Comparison of ENCODE assay signal across 7 mouse cellular contexts in genomic region chr8:69716403-69717231, GRCm38 (mm10). TPM values are rescaled to one million over a fixed set of nuclear protein-coding genes. Genes with fewer than 3 reads are reported as not detected.
DNase-seq lines count a peak whose midpoint lies in the region; ATAC-seq lines count a peak whose summit lies in the region.

No protein-coding gene starts in this region.

- peak; percentile 99 for ATAC-seq in embryonic facial prominence, embryonic 11.5 days (replicated peaks; ENCODE audit: insufficient number of reproducible peaks, low FRiP score, low TSS enrichment, low read depth)
- ATAC-seq in granulocyte monocyte progenitor cell, adult 5-6 weeks (replicated peaks; ENCODE audit: poor library complexity, severe bottlenecking) = peak; percentile 92
- ATAC-seq in midbrain, embryonic 13.5 days = peak; percentile 99

- H3K4me3 ChIP-seq in embryonic facial prominence, embryonic 11.5 days (ENCODE audit: low read depth, low read length) = peak overlapping the region; percentile 68
- peak overlapping the region; percentile 80 for H3K4me3 ChIP-seq in limb, embryonic 10.5 days
- H3K4me3 ChIP-seq in midbrain, embryonic 13.5 days (replicated peaks) = peak overlapping the region; percentile 88

- peak overlapping the region; percentile 78 for H3K9ac ChIP-seq in embryonic facial prominence, embryonic 11.5 days (replicated peaks; ENCODE audit: low read length)
- H3K9ac ChIP-seq in midbrain, embryonic 13.5 days (replicated peaks) = peak overlapping the region; percentile 94

- DNase-seq in adrenal gland, postnatal 14 days = peak; percentile 96
- peak; percentile 98 for DNase-seq in embryonic facial prominence, embryonic 11.5 days (ENCODE audit: low spot score)
- DNase-seq in kidney, adult 11 months = peak; percentile 100
- DNase-seq in limb, embryonic 10.5 days (ENCODE audit: low spot score) = peak; percentile 94
- peak; percentile 85 for DNase-seq in spleen, adult 12 weeks (ENCODE audit: low spot score)

- H3K4me1 ChIP-seq in embryonic facial prominence, embryonic 11.5 days (ENCODE audit: control insufficient read depth, insufficient read depth, low read length) = 0 out of 2 replicates have a peak, but pooled peaks cover 2% of the 10 kb centered on the region
- H3K4me1 ChIP-seq in limb, embryonic 10.5 days = peaks cover 10% of the 10 kb centered on the region
- peaks cover 33% of the 10 kb centered on the region for H3K4me1 ChIP-seq in midbrain, embryonic 13.5 days (replicated peaks)

- H3K9me3 ChIP-seq in embryonic facial prominence, embryonic 11.5 days (replicated peaks; ENCODE audit: control insufficient read depth, low read length) = no peaks in the 10 kb centered on the region
- no peaks in the 10 kb centered on the region for H3K9me3 ChIP-seq in limb, embryonic 10.5 days (replicated peaks)
- no peaks in the 10 kb centered on the region for H3K9me3 ChIP-seq in midbrain, embryonic 13.5 days

- no peaks in the 10 kb centered on the region for H3K27me3 ChIP-seq in embryonic facial prominence, embryonic 11.5 days (ENCODE audit: control insufficient read depth, insufficient read depth, low read length)
- no peaks in the 10 kb centered on the region for H3K27me3 ChIP-seq in limb, embryonic 10.5 days (ENCODE audit: low read depth, poor library complexity, severe bottlenecking)
- H3K27me3 ChIP-seq in midbrain, embryonic 13.5 days = no peaks in the 10 kb centered on the region

- H3K27ac ChIP-seq in embryonic facial prominence, embryonic 11.5 days (replicated peaks; ENCODE audit: low read depth, low read length) = peak overlapping the region; percentile 96
- peak overlapping the region; percentile 98 for H3K27ac ChIP-seq in limb, embryonic 10.5 days
- peak overlapping the region; percentile 100 for H3K27ac ChIP-seq in midbrain, embryonic 13.5 days

- H3K36me3 ChIP-seq in embryonic facial prominence, embryonic 11.5 days (replicated peaks; ENCODE audit: control insufficient read depth, insufficient read depth, low read depth, low read length) = no peaks in the 10 kb centered on the region
- peaks cover 25% of the 10 kb centered on the region for H3K36me3 ChIP-seq in limb, embryonic 10.5 days
- peaks cover 6% of the 10 kb centered on the region; the same call in 1 of the 2 replicates for H3K36me3 ChIP-seq in midbrain, embryonic 13.5 days

- peak overlapping the region; percentile 16 for H3K4me2 ChIP-seq in embryonic facial prominence, embryonic 11.5 days (ENCODE audit: low read depth, low read length)
- peak overlapping the region; percentile 51 for H3K4me2 ChIP-seq in midbrain, embryonic 13.5 days (replicated peaks)

- WGBS in embryonic facial prominence, embryonic 11.5 days = under 1% methylated on average over 52 of the region's 52 CpGs
- WGBS in limb, embryonic 10.5 days = under 1% methylated on average over 52 of the region's 52 CpGs
- WGBS in midbrain, embryonic 13.5 days = under 1% methylated on average over 52 of the region's 52 CpGs

RNA-seq across cellular contexts. Expression of gene Zfp869, which starts 6.1 kb away (rescaled TPM):
- 17.6 and 21.5 TPM in 2 replicates for total RNA-seq in adrenal gland, postnatal 14 days (2021)
- 35.5 and 38.7 TPM in 2 replicates for polyA plus RNA-seq in embryonic facial prominence, embryonic 11.5 days (2014; fragmentation: Nextera tagmentation; extraction: Ambion mirVana)
- 12.5 and 22.8 TPM in 2 replicates for total RNA-seq in granulocyte monocyte progenitor cell, adult 5-6 weeks (2014; fragmentation: Nextera tagmentation)
- total RNA-seq in granulocyte monocyte progenitor cell, adult 5-6 weeks (2017) = 22.8 and 26.0 TPM in 2 replicates
- polyA plus RNA-seq in limb, embryonic 10.5 days (2016; fragmentation: Nextera tagmentation; extraction: Ambion mirVana) = 30.6 and 34.0 TPM in 2 replicates
- 28.4 and 28.8 TPM in 2 replicates for polyA plus RNA-seq in midbrain, embryonic 13.5 days (2015; fragmentation: Nextera tagmentation; extraction: Ambion mirVana)

RNA-seq across cellular contexts. Expression of gene Zfp963, which starts 33.2 kb away (rescaled TPM):
- 2.8 and 3.9 TPM in 2 replicates for total RNA-seq in adrenal gland, postnatal 14 days (2021)
- 7.6 and 7.8 TPM in 2 replicates for polyA plus RNA-seq in embryonic facial prominence, embryonic 11.5 days (2014; fragmentation: Nextera tagmentation; extraction: Ambion mirVana)
- total RNA-seq in granulocyte monocyte progenitor cell, adult 5-6 weeks (2014; fragmentation: Nextera tagmentation) = 1.7 and 9.8 TPM in 2 replicates
- 2.2 TPM in 2 replicates for total RNA-seq in granulocyte monocyte progenitor cell, adult 5-6 weeks (2017)
- 4.3 and 6.4 TPM in 2 replicates for polyA plus RNA-seq in limb, embryonic 10.5 days (2016; fragmentation: Nextera tagmentation; extraction: Ambion mirVana)
- polyA plus RNA-seq in midbrain, embryonic 13.5 days (2015; fragmentation: Nextera tagmentation; extraction: Ambion mirVana) = 9.2 and 10.2 TPM in 2 replicates

RNA-seq across cellular contexts. Expression of gene Gm20422, which starts 58.1 kb away (rescaled TPM):
- 0.63 and 4.2 TPM in 2 replicates for total RNA-seq in adrenal gland, postnatal 14 days (2021)
- polyA plus RNA-seq in embryonic facial prominence, embryonic 11.5 days (2014; fragmentation: Nextera tagmentation; extraction: Ambion mirVana) = not detected in 2 replicates
- total RNA-seq in granulocyte monocyte progenitor cell, adult 5-6 weeks (2014; fragmentation: Nextera tagmentation) = not detected in 2 replicates
- total RNA-seq in granulocyte monocyte progenitor cell, adult 5-6 weeks (2017) = 4.1 TPM in 1 of 2 replicates, not detected in the other
- 0.19 TPM in 1 of 2 replicates, not detected in the other for polyA plus RNA-seq in limb, embryonic 10.5 days (2016; fragmentation: Nextera tagmentation; extraction: Ambion mirVana)
- 0.24 and 1.1 TPM in 2 replicates for polyA plus RNA-seq in midbrain, embryonic 13.5 days (2015; fragmentation: Nextera tagmentation; extraction: Ambion mirVana)

Comparison
In these comparisons a context has a peak if more than half of its experiments do, and no peak if none do; other contexts are left out.
1. Peak in every context shown above with its lines: DNase-seq, ATAC-seq, H3K4me3 ChIP-seq and H3K27ac ChIP-seq.